Comparison of ENCODE assay signal across 8 mouse cellular contexts in genomic region chr3:50694497-50694896, GRCm38 (mm10).
DNase-seq lines count a peak whose midpoint lies in the region; ATAC-seq lines count a peak whose summit lies in the region.

No protein-coding gene starts in this region.

- no peak for ATAC-seq in inflammation-experienced regulatory T-cells, adult 6 months

- peak; percentile 33 for DNase-seq in gastrocnemius, postnatal 14 days
- no peak for DNase-seq in gastrocnemius, adult 18-20 months (ENCODE audit: low spot score)
- DNase-seq in urinary bladder, postnatal 14 days (ENCODE audit: low spot score) = peak; percentile 12
- DNase-seq in urinary bladder, postnatal 10 days (ENCODE audit: low spot score) = no peak
- peak; percentile 45 for DNase-seq in left cerebral cortex, postnatal 4 days
- DNase-seq in telencephalon, adult 2 months (ENCODE audit: low read depth, low spot score) = peak; percentile 58
- no peak for DNase-seq in adrenal gland, postnatal 36 days

- intact Hi-C loops in gastrocnemius, postnatal 14 days (cut with DNase I; ENCODE audit: low total_unique reads) = no loop called here
- intact Hi-C loops in left cerebral cortex, postnatal 4 days (cut with DNase I) = no loop called here

Comparison
In these comparisons a context has a peak if more than half of its experiments do, and no peak if none do; other contexts are left out.
1. DNase-seq: peak in gastrocnemius, postnatal 14 days (single experiment), urinary bladder, postnatal 14 days (single experiment), left cerebral cortex, postnatal 4 days (single experiment) and telencephalon, adult 2 months (single experiment); none in gastrocnemius, adult 18-20 months (single experiment), urinary bladder, postnatal 10 days (single experiment) and adrenal gland, postnatal 36 days (0 of 2).